Mouse (Mus musculus): ENCODE data around the gene Lhpp.

Gene Lhpp

DNA sequence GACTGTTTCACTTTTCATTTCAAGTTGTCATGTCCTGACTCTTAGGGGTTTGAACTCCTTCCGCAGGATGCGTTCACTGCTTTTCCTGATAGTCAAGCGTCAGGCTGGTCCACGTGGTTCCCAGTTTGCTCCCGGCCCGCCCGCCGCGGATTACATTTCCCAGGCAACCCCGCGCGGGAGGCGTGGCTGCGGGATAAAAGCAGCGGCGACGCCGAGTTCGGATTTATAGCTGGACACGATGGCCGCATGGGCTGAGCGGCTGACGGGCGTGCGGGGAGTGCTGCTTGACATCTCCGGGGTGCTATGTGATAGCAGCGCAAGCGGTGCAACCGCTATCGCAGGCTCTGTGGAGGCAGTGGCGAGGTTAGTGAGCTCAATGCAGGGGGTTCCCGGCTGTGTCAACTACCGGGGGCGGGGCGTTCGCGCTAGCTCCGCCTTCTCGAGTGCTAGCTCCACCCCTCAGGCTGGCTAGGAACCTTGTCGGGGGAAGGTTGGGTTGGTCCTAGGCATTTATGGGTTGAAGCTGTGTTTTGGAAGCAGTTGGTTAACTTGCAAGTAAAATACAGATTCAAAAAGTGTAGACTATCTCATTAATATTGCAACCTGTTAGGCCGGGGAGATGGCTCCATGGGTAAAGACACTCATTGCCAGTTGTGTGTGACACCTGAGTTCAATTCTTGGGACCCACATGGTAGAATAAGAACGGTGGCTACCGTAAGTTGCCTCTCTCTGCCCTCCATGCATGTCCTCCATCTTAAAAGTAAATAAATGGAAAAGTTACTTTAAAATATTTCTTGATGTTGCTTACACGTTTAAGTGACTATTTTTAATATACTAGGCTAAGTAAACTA is at the start of gene Lhpp:
Gene Lhpp (plus strand): TSS at position 171 of the 851 bp plus-strand sequence.
- peak; percentile 63 to 69 for DNase-seq (ENCODE audit: low spot score in 2 of 2)

DNA sequence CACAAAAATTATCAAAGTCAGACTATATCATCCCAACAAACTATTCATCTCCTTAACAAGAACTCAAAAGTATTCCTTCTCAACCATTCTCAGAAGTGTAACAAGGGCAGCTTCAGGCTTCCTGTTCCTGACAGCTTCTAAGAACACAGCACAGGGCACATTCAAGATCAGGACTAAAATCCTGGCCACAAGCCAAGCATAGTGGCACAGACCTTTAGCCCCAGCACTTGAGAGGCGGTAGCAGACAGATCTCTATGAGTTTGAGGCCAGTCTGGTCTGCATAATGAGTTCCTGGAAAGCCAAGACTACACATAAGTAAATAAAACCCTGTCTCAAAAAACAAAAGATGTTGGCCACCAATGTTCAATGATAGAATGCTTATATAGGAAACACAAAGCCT is 44.6 kb upstream of the Lhpp start:
- DNase-seq (ENCODE audit: low spot score in 2 of 2): no peak

DNA sequence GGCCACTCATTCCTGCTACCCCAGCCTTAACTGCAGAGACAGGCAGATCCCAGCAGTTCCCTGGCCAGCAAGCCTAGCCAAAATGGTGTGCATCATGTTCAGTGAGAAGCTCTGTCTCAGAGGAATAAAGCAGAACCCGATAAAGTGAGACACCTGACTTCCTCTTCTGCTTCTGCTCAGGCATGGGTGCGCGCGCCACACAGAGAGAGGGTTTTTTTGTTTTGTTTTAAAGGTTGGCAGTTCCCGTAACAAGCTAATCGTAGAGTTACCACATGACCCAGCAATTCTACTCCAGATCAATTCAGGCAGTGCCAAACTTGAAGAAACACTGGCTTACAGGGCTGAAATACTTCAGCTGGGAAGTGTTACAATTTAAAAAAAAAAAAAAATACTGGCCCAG is 41.6 kb upstream of the Lhpp start:
- DNase-seq (ENCODE audit: low spot score in 2 of 2): peak; percentile 83 to 84

DNA sequence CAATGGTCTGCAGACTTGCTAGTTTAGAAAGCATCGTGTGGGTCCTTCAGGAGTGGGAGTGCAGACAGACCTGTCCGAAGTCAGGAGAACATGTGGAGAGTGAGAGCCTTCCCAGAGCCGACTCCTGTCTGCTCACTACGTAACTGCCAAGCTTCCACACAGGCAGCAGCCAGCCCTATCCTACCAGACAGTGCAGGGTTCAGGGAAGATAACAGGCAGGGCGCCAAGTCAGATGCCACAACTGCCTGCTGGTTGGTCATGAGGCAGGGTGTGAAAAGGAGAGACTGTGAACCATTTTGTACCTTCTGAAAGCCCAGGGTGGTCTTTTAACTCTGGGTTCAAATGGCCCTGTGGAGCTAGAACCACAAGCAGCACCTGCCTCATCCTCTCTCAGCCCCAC is 40.4 kb upstream of the Lhpp start:
- peak; percentile 17 to 27 for DNase-seq (ENCODE audit: low spot score in 2 of 2)

DNA sequence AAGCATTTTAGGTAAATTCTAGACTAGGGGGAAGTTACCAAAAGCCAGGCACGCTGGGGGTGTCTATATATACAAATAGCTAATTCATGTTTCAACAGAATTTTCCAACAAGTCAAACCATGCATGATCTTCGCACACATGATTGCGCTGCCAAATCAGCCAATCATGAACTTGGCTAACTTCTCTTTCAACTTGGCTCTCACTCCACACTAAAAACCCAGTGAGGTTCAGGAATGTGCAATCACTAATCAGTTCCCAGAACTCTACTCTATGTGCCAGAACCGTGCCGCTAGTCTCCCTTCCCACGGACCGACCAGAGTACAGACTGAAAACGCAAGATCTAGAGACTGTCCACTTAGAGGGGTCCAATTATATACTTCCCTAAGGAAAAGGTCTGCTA is 39.0 kb upstream of the Lhpp start:
- DNase-seq (ENCODE audit: low spot score in 2 of 2): no peak

DNA sequence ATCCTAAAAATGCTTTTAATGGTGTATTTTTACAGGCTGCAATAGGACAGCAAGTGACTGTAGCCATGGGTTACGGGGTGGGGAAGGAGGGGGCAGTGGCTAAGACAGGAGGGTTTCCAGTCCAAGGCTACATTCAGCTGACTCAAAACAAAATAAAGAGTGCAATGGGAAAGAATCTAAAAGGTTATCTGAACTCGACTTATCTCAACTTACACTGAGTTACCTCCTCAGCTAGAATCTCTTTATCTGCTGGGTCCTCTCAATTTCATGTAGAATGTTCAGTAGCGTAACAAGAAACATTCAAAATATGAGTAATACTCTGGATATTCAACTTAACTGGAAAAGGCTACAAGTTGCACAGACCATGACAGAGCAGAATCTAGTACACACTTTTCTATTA is 37.7 kb upstream of the Lhpp start:
- no peak for DNase-seq (ENCODE audit: low spot score in 2 of 2)

DNA sequence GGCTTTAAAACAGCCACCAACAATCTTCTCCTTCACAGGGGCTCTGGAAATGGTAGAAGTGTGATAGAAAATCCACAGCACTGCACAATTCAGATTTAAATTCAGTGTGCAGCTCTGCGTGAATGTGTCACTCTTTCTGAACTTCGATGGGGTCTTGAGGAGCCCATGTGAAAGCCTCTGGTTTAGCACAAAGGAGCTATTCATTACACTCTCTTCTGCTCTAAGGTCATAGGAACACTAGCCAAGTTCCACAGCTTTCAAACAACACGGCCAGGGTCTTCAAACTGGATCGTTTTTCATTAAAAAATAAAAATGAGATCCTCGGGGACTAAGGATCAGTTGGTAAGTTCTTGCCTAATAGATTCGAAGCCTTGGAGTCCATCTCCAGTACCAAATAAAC is 37.2 kb upstream of the Lhpp start:
- no peak for DNase-seq (ENCODE audit: low spot score in 2 of 2)

DNA sequence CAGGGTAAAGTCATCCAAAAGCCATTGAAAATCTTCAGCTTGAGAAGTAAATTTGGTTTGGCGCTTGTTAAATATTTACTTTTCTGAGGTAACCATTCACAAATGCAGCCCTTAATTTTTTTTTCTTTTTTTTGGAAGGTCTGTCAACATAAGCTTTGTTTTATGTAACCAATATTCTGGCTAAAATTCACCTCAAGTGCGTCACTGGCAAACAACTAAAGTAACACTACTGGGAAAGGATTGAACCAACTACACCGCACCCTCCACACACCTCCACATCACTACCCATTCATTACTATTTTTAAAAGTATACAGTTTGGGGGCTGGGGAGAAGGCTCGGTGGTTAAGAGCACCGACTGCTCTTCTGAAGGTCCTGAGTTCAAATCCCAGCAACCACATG is 35.8 kb upstream of the Lhpp start:
- DNase-seq (ENCODE audit: low spot score in 2 of 2): no peak

DNA sequence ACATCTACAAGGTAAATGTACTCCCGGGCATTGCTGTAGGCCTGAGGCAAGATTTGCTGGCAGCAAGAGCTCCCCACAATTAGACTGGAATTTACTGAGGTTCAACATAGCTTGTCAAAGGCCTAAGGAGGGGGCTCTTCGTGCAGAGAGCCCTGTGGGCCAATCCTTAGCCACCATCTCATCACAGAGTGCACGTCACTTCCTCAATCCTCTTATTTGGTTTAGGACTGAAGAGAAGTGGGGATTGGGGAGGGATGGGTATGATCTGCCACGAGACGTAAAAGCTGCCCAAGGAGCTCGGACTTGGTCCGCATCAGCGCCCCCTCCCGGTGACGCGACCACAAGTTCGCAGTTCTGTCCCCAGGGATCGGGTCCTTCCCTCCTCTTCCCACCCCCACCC is 34.8 kb upstream of the Lhpp start:
- DNase-seq (ENCODE audit: low spot score in 2 of 2): peak; percentile 71 to 77

DNA sequence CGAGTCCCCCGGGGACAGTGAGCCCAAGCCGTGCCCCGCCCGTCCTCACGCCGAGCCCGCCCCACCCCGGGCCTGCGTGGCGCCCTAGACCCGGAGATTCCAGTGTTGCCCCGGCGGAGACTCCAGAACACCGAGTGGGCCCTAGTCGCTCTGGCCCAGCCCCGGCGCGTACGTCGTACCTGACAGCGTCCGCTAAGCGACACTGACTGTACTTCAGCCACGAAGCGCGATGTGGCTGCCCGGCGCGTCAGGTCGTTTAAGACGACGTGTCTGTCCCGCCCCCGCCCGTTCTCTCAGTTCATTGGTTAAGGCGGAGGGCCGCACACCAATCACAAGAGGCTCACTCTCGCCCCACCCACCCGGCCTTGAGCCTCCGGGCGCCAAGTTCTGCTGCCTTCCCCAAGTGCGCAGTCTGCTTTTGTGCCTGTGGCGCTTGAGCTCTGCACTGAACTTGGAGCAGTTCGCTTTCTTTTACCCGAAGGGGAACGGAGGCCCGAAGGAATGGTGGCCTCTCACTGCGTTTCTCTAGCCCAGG is 34.3 kb upstream of the Lhpp start, which contains the start of gene Oat:
Gene Oat (minus strand): TSS at position 283 of the 535 bp plus-strand sequence.
- DNase-seq (ENCODE audit: low spot score in 2 of 2): peak; percentile 94

DNA sequence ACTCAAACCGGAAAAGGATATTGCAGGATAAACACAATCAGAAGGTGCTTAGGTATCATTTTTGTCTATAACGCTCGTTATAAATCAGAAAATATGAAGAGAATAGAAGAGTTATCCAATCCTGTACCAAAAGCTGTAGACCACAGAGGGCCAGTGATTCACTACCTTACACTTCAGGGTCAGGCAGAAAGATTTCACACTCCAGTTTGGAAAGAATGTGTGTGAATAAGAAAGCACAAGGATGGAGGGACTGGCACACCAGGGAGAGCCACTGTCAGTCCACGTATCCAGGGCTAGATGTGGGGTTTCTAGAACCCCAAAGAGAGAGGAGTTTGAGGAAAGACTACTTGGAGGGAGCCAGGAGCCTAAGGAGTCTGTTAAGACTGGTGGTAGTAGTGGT is 33.5 kb upstream of the Lhpp start:
- no peak for DNase-seq (ENCODE audit: low spot score in 2 of 2)

DNA sequence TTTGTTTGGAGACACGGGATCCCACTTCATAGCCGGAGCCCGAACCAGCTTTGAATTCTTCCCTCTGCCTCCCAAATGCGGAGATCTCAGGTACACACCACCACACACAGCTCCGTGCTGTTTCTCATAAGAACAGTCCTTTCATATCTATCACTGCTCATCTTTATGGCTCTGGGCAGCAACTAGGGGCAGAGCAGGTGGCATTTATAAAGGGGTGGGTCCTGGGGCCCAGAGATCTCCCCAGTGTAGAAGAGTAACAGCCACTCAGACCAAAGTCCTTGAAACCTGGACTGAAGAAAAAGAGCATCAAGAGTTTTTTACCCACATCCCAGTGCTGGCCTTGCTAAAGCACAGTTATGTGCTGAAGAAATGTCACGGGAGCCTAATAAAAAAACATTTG is 29.9 kb upstream of the Lhpp start:
- DNase-seq (ENCODE audit: low spot score in 2 of 2): no peak

DNA sequence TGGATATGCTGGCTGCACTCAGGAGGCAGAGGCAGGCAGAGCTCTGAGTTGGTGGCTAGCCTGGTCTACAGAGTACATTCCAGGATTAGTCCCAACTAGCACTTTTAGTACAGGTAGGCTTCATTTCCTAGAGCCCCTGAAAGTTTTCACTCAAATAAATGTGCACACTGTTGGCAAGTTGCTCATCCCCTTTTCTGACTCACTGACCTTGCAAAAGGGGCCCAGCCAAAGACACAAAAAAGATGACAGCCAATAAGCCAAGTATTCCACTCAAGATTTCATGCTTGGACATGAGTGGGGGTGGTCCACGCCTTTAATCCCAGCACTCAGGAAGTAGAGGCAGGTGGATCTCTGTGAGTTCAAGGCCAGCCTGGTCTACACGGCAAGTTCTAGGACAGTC is 29.0 kb upstream of the Lhpp start:
- DNase-seq (ENCODE audit: low spot score in 2 of 2): no peak

DNA sequence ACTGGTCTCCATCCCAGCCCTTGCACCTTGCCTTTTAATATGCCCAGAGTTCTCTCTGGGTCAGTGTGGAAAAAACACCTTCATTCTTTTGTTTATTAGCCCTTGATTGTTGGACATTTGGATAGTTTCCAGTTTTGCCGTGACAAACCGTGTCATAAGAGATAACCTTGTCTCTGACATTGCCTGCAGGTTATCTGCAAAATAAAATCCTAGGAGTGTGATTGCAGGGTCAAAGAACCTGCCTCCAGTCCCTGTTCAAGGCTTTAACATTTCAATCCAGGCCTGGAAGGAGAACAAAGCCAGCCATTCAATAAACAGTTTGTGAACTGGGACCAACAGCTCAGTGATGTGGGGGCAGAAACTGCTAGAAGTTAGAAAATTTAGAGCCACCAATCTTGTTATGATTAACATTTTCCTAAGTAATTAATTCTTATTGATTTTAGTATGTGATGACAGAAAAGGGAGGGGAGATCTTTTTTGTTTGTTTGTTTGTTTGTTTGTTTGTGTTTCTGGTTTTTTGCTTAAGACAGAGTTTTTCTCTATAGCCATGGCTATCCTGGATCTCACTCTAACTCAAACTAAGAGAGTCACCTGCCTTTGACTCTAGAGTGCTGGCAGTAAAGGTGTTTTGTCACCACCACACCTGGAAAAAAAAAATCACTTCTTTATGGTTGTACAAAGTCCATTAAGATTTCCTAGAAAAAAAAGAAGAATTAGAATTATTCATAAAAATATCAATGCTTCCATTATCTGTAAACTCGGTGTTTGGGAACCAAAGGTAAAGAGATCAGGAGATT is 24.5 kb upstream of the Lhpp start:
- DNase-seq (ENCODE audit: low spot score in 2 of 2): no peak

DNA sequence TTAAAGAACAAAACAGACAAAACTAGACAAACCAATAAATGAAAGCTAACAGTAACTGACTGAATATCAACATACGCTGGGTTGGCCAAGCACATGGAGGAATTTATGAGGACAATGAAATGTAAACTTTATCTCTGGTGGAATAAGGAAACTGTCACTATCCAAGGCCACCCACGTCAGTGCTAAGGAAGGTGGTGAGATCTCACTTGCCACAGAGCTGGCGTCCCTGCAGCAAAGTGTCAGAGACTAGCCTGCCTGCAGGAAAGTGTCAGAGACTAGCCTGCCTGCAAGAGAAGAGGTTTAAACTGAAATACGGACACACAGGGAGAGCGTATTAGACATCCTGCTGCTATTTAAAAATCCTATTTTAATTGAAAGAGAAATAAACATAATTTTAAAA is 23.3 kb upstream of the Lhpp start:
- no peak for DNase-seq (ENCODE audit: low spot score in 2 of 2)

DNA sequence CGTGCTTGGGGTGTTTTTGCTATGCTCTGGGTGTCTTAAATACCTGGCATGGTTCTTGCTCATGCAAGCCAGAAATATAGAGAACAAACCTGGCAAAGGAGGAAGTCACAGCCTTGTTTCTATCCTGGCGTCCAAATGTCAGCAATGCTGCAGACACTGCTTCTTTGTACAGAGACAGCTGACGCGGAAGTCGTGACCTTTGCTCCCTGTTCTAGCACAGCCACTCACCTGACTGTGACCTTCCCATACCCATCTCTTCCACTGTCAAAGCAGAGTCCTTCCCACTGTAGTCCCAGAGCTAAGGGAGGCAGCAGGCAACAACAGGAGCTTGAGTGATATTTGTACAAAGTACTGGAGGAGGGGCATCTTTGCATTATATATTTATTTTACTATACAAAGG is 20.8 kb upstream of the Lhpp start:
- no peak for DNase-seq (ENCODE audit: low spot score in 2 of 2)

DNA sequence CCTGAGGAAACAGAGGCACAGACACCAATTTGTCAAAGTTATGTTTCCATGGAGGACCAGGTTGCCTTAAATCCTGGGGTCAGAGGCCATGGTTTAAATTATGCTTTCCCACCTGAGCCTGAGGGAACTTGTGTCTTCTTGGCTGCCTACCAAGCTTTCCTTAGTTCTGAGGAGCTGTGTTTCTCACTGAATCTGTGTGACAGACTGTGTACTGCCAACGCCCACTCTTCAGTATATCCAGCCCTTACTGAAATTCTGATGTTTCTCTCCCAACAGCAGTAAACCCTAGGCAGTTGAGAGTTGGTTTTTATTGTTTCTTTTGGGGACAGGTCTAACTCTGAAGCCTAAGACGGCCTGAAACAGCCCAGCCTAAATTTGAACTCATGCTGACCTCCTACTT is 16.7 kb upstream of the Lhpp start:
- DNase-seq (ENCODE audit: low spot score in 2 of 2): no peak

DNA sequence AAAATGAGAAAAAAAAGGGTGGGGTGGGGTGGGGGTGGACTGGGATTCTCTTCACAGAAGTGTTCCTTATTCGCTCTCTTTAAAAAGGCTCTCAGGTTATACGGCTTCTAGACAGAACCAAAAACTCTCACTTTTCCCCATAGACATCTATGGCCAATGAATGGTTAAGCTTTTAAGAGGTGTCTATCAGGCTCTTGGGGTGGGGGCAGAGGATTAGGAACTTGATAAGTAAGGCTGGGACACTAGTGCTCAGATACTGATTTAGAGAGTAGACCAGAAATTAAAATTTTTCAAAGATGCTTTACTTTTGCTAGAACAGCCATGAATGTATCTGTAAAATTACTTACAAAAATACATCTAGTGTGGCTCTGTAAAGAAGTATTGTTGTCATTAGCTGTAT is 16.1 kb upstream of the Lhpp start:
- no peak for DNase-seq (ENCODE audit: low spot score in 2 of 2)

DNA sequence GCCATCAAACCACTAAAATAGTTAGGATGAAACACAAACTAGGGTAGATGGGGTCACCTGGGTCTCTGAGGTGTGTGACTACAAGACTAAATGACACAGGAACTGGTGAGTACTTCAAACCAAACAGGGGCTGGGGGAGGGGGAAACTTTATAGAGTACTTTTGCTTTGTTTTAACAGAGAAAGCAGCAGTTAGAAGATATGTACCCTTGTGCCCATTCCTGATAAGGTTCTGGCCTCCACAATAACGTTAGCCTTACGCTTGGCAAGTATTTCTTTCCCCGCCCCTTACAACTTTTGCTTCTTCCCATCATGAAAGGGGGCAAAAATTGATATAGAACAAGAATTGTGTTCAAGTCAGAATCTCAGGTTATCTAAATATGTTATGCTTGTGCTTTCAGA is 14.7 kb upstream of the Lhpp start:
- DNase-seq (ENCODE audit: low spot score in 2 of 2): no peak

DNA sequence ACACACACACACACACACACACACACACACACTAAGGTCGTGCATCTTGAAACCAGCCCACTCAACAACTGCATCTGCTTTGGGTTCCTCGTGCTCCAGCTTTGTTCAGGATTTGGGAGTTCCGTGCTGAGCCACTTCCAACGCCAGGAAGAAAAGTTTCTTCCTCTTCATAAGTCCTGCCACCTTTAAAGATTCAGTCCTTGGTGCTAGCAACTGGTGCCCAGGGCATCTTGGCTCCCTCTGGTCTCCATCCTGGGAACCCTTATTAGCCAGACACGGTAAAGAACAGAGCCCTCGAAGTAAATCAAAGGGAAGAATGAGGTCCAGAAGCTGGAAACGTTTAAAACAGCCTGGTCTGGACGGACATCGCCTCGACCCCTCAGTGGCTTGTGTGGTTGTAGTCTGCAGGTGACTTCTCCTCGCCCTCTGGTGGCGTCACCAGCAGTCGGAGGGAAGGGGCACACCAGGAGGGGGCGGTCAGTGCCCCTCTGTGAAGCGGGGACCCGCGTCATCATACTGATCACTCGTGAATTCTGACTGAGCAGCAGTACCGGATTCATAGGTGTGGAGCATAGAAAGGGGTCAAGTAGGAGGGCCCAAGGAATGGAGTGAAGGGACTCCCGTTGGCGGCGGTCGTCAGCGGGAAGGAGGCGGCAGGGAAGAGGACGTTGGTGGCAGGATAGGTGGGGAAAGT is 13.7 kb upstream of the Lhpp start:
- DNase-seq (ENCODE audit: low spot score in 2 of 2): no peak

DNA sequence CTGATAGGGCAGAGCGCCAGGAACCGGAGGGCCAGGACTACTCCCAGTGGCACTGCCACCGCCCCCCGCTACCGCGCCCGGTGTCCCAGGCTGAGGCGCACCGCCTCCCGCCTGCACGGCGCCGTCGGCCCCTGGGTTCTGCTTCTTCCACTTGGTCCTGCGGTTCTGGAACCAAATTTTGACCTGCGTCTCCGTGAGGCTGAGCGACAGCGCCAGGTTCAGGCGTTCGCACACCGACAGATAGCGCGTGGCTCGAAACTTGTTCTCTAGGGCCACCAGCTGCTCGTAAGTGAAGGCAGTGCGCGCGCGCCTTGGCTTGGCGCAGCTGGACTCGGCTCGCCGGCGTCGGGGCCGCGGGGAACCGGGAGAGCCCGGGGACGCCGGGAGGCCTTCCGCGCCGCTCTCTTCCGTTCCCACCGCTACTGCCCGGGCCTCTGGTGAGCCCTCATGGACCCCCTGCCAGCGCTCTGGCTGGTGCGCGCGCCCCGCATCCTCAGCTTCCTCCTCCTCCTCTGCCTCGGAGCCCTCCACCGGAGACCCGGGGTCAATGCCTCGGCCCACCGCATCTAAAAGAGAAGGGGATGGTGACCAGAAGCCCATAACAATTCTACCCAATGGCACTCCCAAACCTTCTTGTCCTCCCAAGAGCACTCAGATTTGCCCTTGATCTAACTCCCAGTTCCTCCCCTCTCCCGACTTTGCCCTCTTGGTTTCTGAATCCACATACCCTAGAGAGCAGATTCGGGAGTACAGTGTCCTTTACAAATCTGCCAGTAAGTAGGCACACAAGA is 13.0 kb upstream of the Lhpp start:
- no peak for DNase-seq (ENCODE audit: low spot score in 2 of 2)
